ENCODE assay signal across 17 mouse cellular contexts in genomic region chr1:52336696-52337095, GRCm38 (mm10).
DNase-seq lines count a peak whose midpoint lies in the region; ATAC-seq lines count a peak whose summit lies in the region.
"Had no signal": no experiment of that assay in that cellular context is flagged by ENCODE, and none has a peak within 500 bp of the region (broad histone marks: within the 10 kb centered on the region; RNA-seq: fewer than 3 reads in every experiment).

No protein-coding gene starts in this region.

- peak; percentile 5 for DNase-seq in cerebellum, adult 9-10 months
- no peak for DNase-seq in cerebellum, postnatal 36 days
- peak; percentile 12 for DNase-seq in ovary, adult 18-20 months (ENCODE audit: low spot score)
- DNase-seq in ovary, postnatal 36 days (ENCODE audit: low spot score): no peak
- DNase-seq in adrenal gland, postnatal 25 days: peak; percentile 10
- DNase-seq: cerebellum, adult 8-10 months; gastrocnemius, postnatal 10 days; heart, adult 18-20 months; heart, postnatal 10 days; heart, postnatal 4 days; kidney, adult 9 months had no signal

- no peak for ATAC-seq in erythroid progenitor cell, adult 5-6 weeks (replicated peaks; ENCODE audit: low FRiP score, poor library complexity, severe bottlenecking)
- no peak for ATAC-seq in monocyte, adult 5-6 weeks (replicated peaks; ENCODE audit: insufficient number of reproducible peaks, low FRiP score, low TSS enrichment, poor library complexity, severe bottlenecking)
- ATAC-seq: forebrain, embryonic 14.5 days; hindbrain, embryonic 16.5 days; inflammation-experienced regulatory T-cells, adult 6 months; intestine, postnatal 0 days had no signal

Comparison
In these comparisons a context has a peak if more than half of its experiments do, and no peak if none do; other contexts are left out.
1. DNase-seq: peak in cerebellum, adult 9-10 months (single experiment), ovary, adult 18-20 months (single experiment) and adrenal gland, postnatal 25 days (single experiment); none in cerebellum, postnatal 36 days (0 of 2) and ovary, postnatal 36 days (single experiment).